Mouse (Mus musculus): ENCODE measurements around the gene Exoc4.

Gene Exoc4

DNA sequence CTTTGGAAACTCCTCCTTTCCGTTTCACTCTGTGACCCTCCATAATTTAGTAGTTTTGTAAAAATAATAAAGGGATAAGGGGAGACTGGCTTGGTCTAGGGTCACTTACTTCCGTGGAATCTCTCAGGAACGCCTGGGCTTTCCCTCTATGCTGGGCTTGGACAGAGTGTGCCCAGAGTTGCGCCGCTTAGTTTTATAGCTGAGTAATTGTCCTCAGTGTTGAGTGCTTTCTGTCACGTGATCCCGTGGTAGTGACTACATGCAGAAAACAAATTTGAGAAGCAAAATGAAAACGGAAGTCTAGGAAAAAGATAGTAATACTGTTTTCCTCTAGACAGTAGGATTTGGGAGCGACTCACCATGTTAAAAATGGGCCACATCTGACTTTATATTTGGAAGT is 235.7 kb downstream of the Exoc4 start:
- DNase-seq: no peak

- DNase-seq: no peak
Observed at GRCm38 (mm10) chr6:33489788-33490187, 240.9 kb downstream of the Exoc4 start.

GRCm38 (mm10) chr6:33496141-33496855 is 247.4 kb downstream of the Exoc4 start:
- no peak for DNase-seq

DNA sequence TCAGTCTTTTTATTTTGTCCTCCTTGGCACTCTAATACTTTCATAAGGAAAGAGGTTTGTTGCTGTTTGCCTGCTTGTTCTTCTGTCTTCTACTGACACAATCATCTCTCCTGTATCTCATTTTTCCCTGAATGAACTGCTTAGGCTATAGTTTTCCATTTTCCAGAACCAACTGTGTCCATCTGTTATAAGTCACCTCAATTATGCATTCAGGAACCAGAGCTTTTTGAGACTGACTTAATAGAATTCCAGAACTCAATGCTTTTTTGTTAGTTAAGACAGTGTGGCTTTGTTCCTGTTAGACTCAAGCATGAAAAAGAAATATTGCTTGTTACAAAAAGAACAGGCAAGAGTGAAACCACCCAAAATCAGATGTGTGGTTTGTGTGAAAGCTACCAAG is 248.5 kb downstream of the Exoc4 start:
- DNase-seq: no peak

DNA sequence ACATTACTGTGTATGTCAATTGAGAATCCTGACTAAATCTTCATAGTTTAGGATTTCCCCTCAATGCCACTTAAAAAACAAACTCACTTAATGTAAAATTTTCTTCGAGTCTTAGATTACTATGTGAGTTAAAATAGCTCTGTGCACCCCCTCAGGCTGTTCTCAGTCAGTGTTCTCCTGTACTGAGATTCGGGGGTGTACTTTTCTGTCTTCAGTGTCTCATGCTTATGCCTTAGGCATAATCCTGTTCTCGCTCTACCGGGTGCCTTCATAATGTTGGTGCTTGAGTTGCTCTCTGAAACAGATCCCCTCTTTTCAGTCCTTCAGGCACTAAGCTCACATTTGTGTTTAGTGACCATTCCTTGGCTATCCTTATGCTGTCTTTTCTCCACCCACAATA is 253.5 kb downstream of the Exoc4 start:
- no peak for DNase-seq

GRCm38 (mm10) chr6:33503381-33503780 is 254.5 kb downstream of the Exoc4 start:
- no peak for DNase-seq

GRCm38 (mm10) chr6:33507134-33507533 is 258.2 kb downstream of the Exoc4 start:
- DNase-seq: peak; percentile 36 to 79

GRCm38 (mm10) chr6:33515391-33515790 is 266.5 kb downstream of the Exoc4 start:
- no peak for DNase-seq

DNA sequence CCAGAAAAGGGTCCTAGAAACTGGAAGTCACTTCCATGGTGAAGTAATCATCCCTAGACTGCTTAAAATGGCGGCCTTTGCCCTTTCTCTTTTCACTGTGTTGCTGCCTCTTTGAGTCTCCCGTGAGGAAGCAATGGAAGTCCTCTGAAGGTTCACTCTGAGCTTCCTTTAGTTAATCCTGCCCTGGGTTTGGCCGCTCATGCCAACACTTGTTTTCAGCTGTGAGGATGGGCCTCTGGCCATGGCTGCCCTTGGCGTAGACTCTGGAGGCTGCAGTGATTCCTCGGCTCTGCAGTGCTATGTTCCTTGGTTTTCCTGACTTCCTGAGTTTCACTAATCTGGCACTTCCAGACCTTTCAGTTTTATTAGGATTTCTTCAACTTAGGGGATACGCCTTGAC is 267.9 kb downstream of the Exoc4 start:
- DNase-seq: peak; percentile 27 to 43

DNA sequence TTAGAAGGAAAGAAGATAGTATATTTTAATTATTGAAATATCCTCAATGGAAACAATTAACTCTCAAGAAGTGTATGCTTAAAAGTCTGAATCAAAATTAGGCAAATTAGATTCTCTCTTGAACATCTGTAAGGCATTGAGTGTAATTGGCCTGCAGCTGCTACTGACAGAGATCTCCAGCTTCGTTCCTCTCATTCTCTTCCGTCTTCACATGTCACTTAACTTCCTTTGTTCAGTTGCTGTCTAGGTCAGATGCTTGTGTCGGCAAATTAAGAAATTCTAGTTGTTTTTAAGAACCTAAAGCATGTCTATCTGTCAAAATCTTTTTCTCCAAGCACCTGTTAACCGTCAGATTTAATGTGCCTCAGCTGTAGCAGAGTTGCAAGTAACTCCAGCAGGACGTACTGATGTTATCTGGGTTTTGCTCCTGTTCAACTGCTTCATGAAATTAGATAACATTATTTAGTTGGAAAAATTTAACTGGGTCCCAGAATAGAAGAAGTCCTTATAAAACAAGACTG is 269.1 kb downstream of the Exoc4 start:
- DNase-seq: no peak

DNA sequence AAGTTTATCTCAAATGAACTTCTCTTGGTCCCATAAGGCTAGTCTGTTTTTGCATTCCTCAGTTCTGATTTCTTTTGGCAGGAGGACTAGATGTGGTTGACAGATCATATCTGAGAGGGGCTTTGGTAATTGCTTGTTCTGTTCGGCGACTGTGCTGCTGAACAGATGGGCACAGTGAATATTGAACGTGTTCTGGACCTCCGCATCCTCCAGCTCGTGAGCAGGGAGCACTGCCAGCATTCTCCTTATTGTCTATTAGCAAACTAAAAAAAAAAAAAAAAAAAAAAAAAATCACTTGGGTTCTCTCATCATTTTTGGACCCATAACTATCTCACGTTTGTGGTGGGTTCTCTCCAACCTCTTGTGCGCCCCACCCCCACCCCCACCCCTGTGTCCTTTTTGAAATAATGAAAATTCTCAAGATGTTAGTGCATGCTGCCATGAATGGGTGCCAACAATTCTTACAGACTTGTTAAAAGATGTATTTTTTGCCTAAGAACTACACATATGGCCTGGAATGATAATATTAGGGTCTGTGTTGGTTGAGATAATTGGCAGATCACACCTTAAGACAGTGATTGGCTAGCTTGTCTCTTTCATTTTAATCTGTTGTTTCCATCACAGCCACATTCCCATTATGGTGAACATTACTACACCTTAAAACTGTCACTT is 276.9 kb downstream of the Exoc4 start:
- DNase-seq: peak; percentile 72 to 74

- DNase-seq: no peak
Observed at GRCm38 (mm10) chr6:33540356-33540755, 291.5 kb downstream of the Exoc4 start.

- no peak for DNase-seq
Observed at GRCm38 (mm10) chr6:33542712-33543111, 293.8 kb downstream of the Exoc4 start.

- DNase-seq: no peak
Observed at GRCm38 (mm10) chr6:33551934-33552333, 303.0 kb downstream of the Exoc4 start.

DNA sequence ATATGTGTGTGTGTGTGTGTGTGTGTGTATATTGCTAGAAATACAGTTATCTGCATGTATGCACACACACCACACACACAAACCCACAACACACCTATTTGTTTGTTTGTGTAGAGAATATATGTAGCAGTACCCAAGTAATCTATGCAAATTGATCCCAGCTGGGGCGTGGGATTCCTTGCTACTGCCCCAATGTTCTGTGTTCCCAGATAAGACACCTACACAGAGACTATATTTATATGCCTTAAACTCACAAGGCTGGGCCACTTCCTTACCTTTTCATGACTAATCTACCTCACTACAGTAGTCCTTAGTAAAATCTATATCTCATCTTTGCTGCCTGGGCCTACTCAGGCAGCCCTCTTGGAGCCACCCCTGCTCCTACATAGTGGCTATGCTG is 312.0 kb downstream of the Exoc4 start:
- no peak for DNase-seq

DNA sequence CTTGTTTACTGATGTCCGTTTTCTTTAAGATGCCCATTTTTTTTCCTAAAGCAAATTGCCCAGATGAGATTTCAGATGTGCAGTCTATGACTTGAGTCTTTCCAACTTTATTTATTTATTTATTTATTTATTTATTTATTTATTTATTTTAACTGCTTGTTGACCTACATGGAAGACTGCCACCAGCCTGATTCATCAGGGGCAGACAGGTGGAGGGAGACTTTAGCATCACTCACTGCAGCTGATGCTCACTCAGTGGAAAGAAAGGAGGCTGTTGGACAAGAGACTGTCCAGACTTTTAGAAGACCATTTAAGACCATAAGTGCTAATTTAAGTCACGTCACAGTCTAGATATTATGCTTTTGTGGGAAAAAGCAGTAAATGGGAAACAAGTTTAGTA is 313.0 kb downstream of the Exoc4 start:
- peak in 1 of 2 experiments; percentile 24 for DNase-seq

DNA sequence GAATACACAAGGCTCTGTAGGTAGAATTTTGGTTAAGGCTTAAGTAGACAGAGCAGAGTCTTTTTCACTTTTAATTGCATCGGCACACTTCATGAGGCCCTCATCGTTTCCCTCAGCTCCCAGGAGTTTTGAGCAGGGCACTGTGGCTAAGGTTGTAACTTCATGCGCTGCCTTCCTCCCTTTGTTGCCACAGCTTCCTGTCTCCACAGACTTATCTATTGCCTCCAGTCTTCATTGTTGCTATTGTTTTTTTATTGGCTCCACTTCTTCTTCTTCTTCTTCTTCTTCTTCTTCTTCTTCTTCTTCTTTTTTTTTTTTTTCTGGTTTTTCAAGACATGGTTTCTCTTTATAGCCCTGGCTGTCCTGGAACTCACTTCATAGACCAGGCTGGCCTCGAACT is 327.1 kb downstream of the Exoc4 start:
- no peak for DNase-seq

DNA sequence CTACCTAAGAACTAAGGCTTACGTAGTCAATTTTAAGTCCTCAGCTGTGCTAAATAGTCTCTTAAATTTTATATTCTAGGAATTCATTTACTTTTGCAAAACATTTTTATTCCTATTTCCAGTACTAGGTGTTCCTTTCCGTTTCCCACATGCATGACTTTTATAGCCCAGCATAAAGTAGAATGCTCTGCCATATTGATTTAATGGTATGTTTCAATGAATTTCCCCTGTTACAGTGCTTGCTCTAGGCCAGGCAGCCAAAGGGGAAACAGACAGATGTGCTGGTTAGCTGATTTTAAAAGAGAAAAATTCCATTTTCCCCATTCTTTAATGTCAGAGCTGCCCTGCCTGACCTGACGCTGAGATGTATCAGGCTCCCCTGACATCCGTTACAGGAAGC is 359.6 kb downstream of the Exoc4 start:
- DNase-seq: no peak

GRCm38 (mm10) chr6:33613978-33614377 is 365.1 kb downstream of the Exoc4 start:
- DNase-seq: no peak

GRCm38 (mm10) chr6:33618590-33618989 is 369.7 kb downstream of the Exoc4 start:
- DNase-seq: no peak

GRCm38 (mm10) chr6:33620701-33621100 is 371.8 kb downstream of the Exoc4 start:
- no peak for DNase-seq

GRCm38 (mm10) chr6:33625931-33626330 is 377.0 kb downstream of the Exoc4 start:
- no peak for DNase-seq

DNA sequence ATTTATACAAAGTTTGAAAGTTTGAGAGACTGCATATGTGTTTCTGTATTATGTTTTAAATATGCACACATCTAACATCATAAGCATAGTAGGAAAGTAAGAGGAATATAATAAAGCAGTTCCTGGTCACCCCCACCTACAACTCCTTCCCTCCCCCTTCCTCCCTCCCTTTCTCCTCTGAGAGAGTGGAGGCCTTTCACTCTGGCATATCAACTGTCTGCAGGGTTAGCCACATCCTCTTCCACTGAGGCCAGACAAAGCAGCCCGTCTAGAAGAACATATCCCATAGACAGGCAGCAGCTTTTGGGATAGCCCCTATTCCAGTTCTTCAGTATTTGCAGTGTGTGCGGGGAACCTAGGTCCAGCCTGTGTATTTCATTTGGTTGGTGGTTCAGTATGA is 382.2 kb downstream of the Exoc4 start:
- no peak for DNase-seq

GRCm38 (mm10) chr6:33637192-33637591 is 388.3 kb downstream of the Exoc4 start:
- no peak for DNase-seq
